Mouse (Mus musculus) midbrain, postnatal 0 days (tissue): ENCODE data around the gene Trappc3. TPM values are rescaled to one million over a fixed set of nuclear protein-coding genes. Genes with fewer than 3 reads are reported as not detected.

Experiments
- ATAC-seq: fragments of 200-750 bp; cut with Nextera tagmentation; 2 replicates; pipeline ENCODE4 v1.8.0; 2017; ENCODE audit warnings: moderate number of reproducible peaks, mild to moderate bottlenecking, moderate TSS enrichment, moderate library complexity; ENCODE audit not compliant: low FRiP score
- DNase-seq: peaks from one replicate; pipeline ENCODE4 v3.0.0-alpha.2; 2015; ENCODE audit warnings: low spot score
- H3K27ac ChIP-seq: fragments of 300-500 bp; sonication (generic); 2 replicates; pipeline ENCODE4 v1.5.1; 2014; ENCODE audit warnings: low read depth, mild to moderate bottlenecking, low read length, mixed read lengths
- H3K27me3 ChIP-seq: fragments of 300-500 bp; sonication (generic); 2 replicates; pipeline ENCODE4 v1.6.1; 2014; ENCODE audit warnings: low read length, control low read depth, mixed read lengths; ENCODE audit not compliant: insufficient read depth
- H3K36me3 ChIP-seq: fragments of 300-500 bp; sonication (generic); 2 replicates; pipeline ENCODE4 v1.6.1; 2014; ENCODE audit warnings: low read length, control low read depth, mixed read lengths; ENCODE audit not compliant: insufficient read depth
- H3K4me1 ChIP-seq: fragments of 300-500 bp; sonication (generic); 2 replicates; pipeline ENCODE4 v1.6.1; 2014; ENCODE audit warnings: mild to moderate bottlenecking, control low read depth, antibody characterized with exemption, low read length, mixed read lengths; ENCODE audit not compliant: insufficient read depth
- H3K4me2 ChIP-seq: fragments of 300-500 bp; sonication (generic); 2 replicates; pipeline ENCODE4 v1.6.1; 2014; ENCODE audit warnings: low read depth, mild to moderate bottlenecking, low read length, mixed read lengths; ENCODE audit not compliant: poor library complexity, severe bottlenecking
- H3K4me3 ChIP-seq: fragments of 300-500 bp; sonication (generic); 2 replicates; pipeline ENCODE4 v1.5.1; 2014; ENCODE audit warnings: low read depth, mild to moderate bottlenecking, low read length, moderate library complexity
- H3K9ac ChIP-seq: fragments of 300-500 bp; sonication (generic); replicated peaks from 2 replicates; pipeline ENCODE4 v1.6.1; 2014; ENCODE audit warnings: mild to moderate bottlenecking, low read length, moderate library complexity, mixed read lengths; ENCODE audit not compliant: poor library complexity, severe bottlenecking
- H3K9me3 ChIP-seq: fragments of 300-500 bp; sonication (generic); 2 replicates; pipeline ENCODE4 v1.6.1; 2016; ENCODE audit warnings: low read length, control low read depth
- CTCF ChIP-seq: IDR thresholded peaks from 2 replicates; pipeline ENCODE4 v1.5.1; 2016; ENCODE audit warnings: antibody characterized with exemption, mild to moderate bottlenecking
- WGBS: fragments of 180-500 bp; shearing (Covaris S2); extraction: QIAGEN DNeasy Blood & Tissue Kit; methylation state at CpG from one replicate; pipeline ENCODE4 v1.1.7; 2014; 5-methylcytosine and 5-hydroxymethylcytosine counted together
- polyA plus RNA-seq: library from polyadenylated mRNA; unstranded; fragments of >200 nt; fragmentation: Nextera tagmentation; extraction: Ambion mirVana; gene quantifications from 2 replicates; pipeline ENCODE4 v1.2.1, GENCODE M21; 2015
- total RNA-seq: library from RNA; depleted of rRNA; stranded (reverse); fragments of >200 nt; gene quantifications from 2 replicates; pipeline ENCODE4 v1.2.3, GENCODE M21; 2014

Trappc3 gene
- total and polyA plus RNA-seq, 2 experiments from 2014 or later, result 121 to 186 TPM

- peak overlapping the region; percentile 42 for H3K4me2 ChIP-seq
- no peaks in the 10 kb centered on the region for H3K9me3 ChIP-seq
- no peaks in the 10 kb centered on the region for H3K4me1 ChIP-seq
- H3K36me3 ChIP-seq, result no peaks in the 10 kb centered on the region
- no peak overlapping the region for H3K27ac ChIP-seq
- WGBS, result 19% methylated on average over 20 of the region's 20 CpGs
- peak overlapping the region; percentile 25 for H3K4me3 ChIP-seq
- TF ChIP-seq CTCF, result no peak
- ATAC-seq (peak; percentile 50; the same call in 1 of the 2 replicates), DNase-seq (no peak)
- H3K27me3 ChIP-seq, result peaks cover 1% of the 10 kb centered on the region; the same call in 1 of the 2 replicates
- H3K9ac ChIP-seq, result no peak overlapping the region
Measured at GRCm38 (mm10) chr4:126309211-126309921, 47.2 kb downstream of the Trappc3 start.

GRCm38 (mm10) chr4:126309922-126310309 is 47.8 kb downstream of the Trappc3 start:
- WGBS, result 3% methylated on average over 7 of the region's 7 CpGs
- peak; percentile 90 for TF ChIP-seq CTCF
- H3K4me1 ChIP-seq, result no peaks in the 10 kb centered on the region
- DNase-seq (peak; percentile 92), ATAC-seq (peak; percentile 83)
- H3K9ac ChIP-seq, result no peak overlapping the region
- no peaks in the 10 kb centered on the region for H3K36me3 ChIP-seq
- no peaks in the 10 kb centered on the region for H3K27me3 ChIP-seq
- H3K27ac ChIP-seq, result no peak overlapping the region
- H3K4me2 ChIP-seq, result peak overlapping the region; percentile 42
- H3K9me3 ChIP-seq, result no peaks in the 10 kb centered on the region
- peak overlapping the region; percentile 25 for H3K4me3 ChIP-seq

- no peaks in the 10 kb centered on the region for H3K27me3 ChIP-seq
- no peak overlapping the region for H3K4me2 ChIP-seq
- H3K4me3 ChIP-seq, result no peak overlapping the region
- WGBS, result 78% methylated on average over 7 of the region's 7 CpGs
- H3K27ac ChIP-seq, result no peak overlapping the region
- ATAC-seq (no peak), DNase-seq (no peak)
- no peak overlapping the region for H3K9ac ChIP-seq
- no peaks in the 10 kb centered on the region for H3K4me1 ChIP-seq
- no peaks in the 10 kb centered on the region for H3K9me3 ChIP-seq
- no peaks in the 10 kb centered on the region for H3K36me3 ChIP-seq
- no peak for TF ChIP-seq CTCF
Measured at GRCm38 (mm10) chr4:126310344-126310743, 48.2 kb downstream of the Trappc3 start.

DNA sequence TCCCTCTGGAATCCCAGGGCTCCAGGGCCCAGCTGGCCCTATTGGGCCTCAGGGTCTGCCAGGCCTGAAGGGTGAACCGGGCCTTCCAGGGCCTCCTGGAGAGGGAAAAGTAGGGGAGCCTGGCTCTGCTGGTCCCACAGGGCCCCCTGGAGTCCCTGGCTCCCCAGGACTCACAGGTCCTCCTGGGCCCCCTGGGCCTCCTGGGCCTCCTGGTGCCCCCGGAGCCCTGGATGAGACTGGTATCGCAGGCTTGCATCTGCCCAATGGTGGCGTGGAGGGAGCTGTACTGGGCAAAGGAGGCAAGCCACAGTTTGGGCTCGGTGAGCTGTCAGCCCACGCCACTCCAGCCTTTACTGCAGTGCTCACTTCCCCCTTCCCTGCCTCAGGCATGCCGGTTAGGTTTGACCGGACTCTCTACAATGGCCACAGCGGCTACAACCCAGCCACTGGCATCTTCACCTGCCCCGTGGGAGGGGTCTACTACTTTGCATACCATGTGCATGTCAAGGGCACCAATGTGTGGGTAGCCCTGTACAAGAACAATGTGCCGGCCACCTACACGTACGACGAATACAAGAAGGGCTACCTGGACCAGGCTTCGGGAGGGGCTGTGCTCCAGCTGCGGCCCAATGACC is 49.6 kb downstream of the Trappc3 start:
- no peak for TF ChIP-seq CTCF
- H3K36me3 ChIP-seq, result peaks cover 13% of the 10 kb centered on the region
- no peak overlapping the region for H3K4me3 ChIP-seq
- H3K9ac ChIP-seq, result no peak overlapping the region
- H3K27me3 ChIP-seq, result no peaks in the 10 kb centered on the region
- ATAC-seq (no peak), DNase-seq (no peak)
- H3K9me3 ChIP-seq, result no peaks in the 10 kb centered on the region
- H3K4me2 ChIP-seq, result no peak overlapping the region
- 90% methylated on average over 16 of the region's 16 CpGs for WGBS
- no peaks in the 10 kb centered on the region for H3K4me1 ChIP-seq
- no peak overlapping the region for H3K27ac ChIP-seq

DNA sequence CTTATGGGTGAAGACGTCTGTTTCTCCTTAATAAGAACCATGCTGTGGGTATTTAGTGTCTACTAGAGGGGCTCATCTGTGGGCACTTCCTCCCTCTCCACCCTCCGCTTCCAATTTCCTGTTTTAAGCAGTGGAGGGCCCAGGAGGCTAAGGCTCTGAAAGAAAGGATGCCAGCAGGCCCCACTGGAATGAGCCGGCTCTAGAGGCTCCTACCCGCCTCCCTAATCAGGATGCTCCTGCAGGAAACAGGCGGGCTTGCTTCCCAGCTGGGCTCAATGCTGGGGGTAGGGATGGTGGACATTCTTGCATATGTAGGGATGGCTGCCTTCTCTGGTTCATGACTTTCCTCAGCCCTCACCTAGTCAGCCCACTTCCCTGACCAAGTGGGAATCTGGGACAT is 51.1 kb downstream of the Trappc3 start:
- H3K4me3 ChIP-seq, result no peak overlapping the region
- no peaks in the 10 kb centered on the region for H3K9me3 ChIP-seq
- no peaks in the 10 kb centered on the region for H3K27me3 ChIP-seq
- 46% methylated on average over 5 of the region's 5 CpGs for WGBS
- no peak for TF ChIP-seq CTCF
- H3K27ac ChIP-seq, result no peak overlapping the region
- H3K36me3 ChIP-seq, result peaks cover 27% of the 10 kb centered on the region
- DNase-seq (no peak), ATAC-seq (no peak)
- H3K9ac ChIP-seq, result no peak overlapping the region
- no peaks in the 10 kb centered on the region for H3K4me1 ChIP-seq
- H3K4me2 ChIP-seq, result no peak overlapping the region

- TF ChIP-seq CTCF, result no peak; the same call in 1 of the 2 replicates
- 51% methylated on average over 10 of the region's 10 CpGs for WGBS
- no peak overlapping the region for H3K4me2 ChIP-seq
- no peak overlapping the region for H3K27ac ChIP-seq
- ATAC-seq (no peak), DNase-seq (no peak)
- no peak overlapping the region for H3K9ac ChIP-seq
- H3K4me1 ChIP-seq, result no peaks in the 10 kb centered on the region
- H3K4me3 ChIP-seq, result no peak overlapping the region
- H3K27me3 ChIP-seq, result no peaks in the 10 kb centered on the region
- no peaks in the 10 kb centered on the region for H3K9me3 ChIP-seq
- H3K36me3 ChIP-seq, result peaks cover 32% of the 10 kb centered on the region
Measured at GRCm38 (mm10) chr4:126314393-126314792, 52.3 kb downstream of the Trappc3 start.
